ENCODE assay signal across 8 mouse cellular contexts in genomic region chr10:21685122-21685798, GRCm38 (mm10).
DNase-seq lines count a peak whose midpoint lies in the region; ATAC-seq lines count a peak whose summit lies in the region.

No protein-coding gene starts in this region.

- no peak overlapping the region for H3K27ac ChIP-seq in intestine, embryonic 15.5 days

- no peak overlapping the region for H3K4me2 ChIP-seq in intestine, embryonic 15.5 days (replicated peaks)

- H3K4me3 ChIP-seq in intestine, embryonic 15.5 days (replicated peaks) = no peak overlapping the region

- H3K9ac ChIP-seq in intestine, embryonic 15.5 days = no peak overlapping the region

- H3K27me3 ChIP-seq in intestine, embryonic 15.5 days (replicated peaks) = no peaks in the 10 kb centered on the region

- H3K36me3 ChIP-seq in intestine, embryonic 15.5 days = no peaks in the 10 kb centered on the region

- intact Hi-C loops in left cerebral cortex, postnatal 14 days (cut with DNase I) = loop anchor here (5.0 to 10.0 kb wide), 3 partner anchors 200 to 307 kb away; partner anchors contain the start of gene Sgk1

- H3K4me1 ChIP-seq in intestine, embryonic 15.5 days (replicated peaks) = 0 out of 2 replicates have a peak, but pooled peaks cover 8% of the 10 kb centered on the region

- ATAC-seq in intestine, embryonic 15.5 days = peak; percentile 43
- ATAC-seq in megakaryocyte progenitor cell, adult 5-6 weeks (replicated peaks; ENCODE audit: poor library complexity) = peak; percentile 53
- no peak for ATAC-seq in activated CD4-positive, CD25-positive, alpha-beta regulatory T cell, adult 4 months

- H3K9me3 ChIP-seq in intestine, embryonic 15.5 days = no peaks in the 10 kb centered on the region

- DNase-seq in CD8-positive naive resting alpha-beta T cell, adult 2 months (ENCODE audit: low read depth in 2 of 2, low spot score in 2 of 2) = peak; percentile 40 to 57
- peak; percentile 76 for DNase-seq in adrenal gland, adult 2 months
- peak; percentile 36 to 43 for DNase-seq in frontal cortex, postnatal 36 days (ENCODE audit: low spot score in 2 of 2)
- DNase-seq in left cerebral cortex, postnatal 14 days (ENCODE audit: low spot score in 2 of 2) = peak; percentile 58 to 63
- peak; percentile 81 for DNase-seq in thymus, postnatal 14 days

- 39% methylated on average over 9 of the region's 9 CpGs for WGBS in intestine, embryonic 15.5 days
